8 mouse cellular contexts compared by ENCODE assay signal in genomic region chr16:33337681-33338080, GRCm38 (mm10). TPM values are rescaled to one million over a fixed set of nuclear protein-coding genes. Genes with fewer than 3 reads are reported as not detected.
DNase-seq lines count a peak whose midpoint lies in the region; ATAC-seq and TF ChIP-seq lines count a peak whose summit lies in the region.

No protein-coding gene starts in this region.

- no peak for ATAC-seq in cerebellum, adult (ENCODE audit: insufficient number of reproducible peaks, low FRiP score, low TSS enrichment)
- ATAC-seq in intestine, embryonic 14.5 days (replicated peaks; ENCODE audit: low FRiP score, low TSS enrichment, low read depth), result no peak
- ATAC-seq in intestine, embryonic 16.5 days, result no peak
- ATAC-seq in midbrain, postnatal 0 days (ENCODE audit: low FRiP score), result no peak
- no peak for ATAC-seq in midbrain, embryonic 16.5 days
- ATAC-seq in stomach, embryonic 16.5 days (ENCODE audit: insufficient read depth, low FRiP score), result no peak

- H3K4me2 ChIP-seq in intestine, embryonic 14.5 days (ENCODE audit: low read length), result peak overlapping the region; percentile 22
- no peak overlapping the region for H3K4me2 ChIP-seq in intestine, embryonic 16.5 days (ENCODE audit: low read depth, low read length)
- H3K4me2 ChIP-seq in midbrain, postnatal 0 days (ENCODE audit: low read depth, low read length, poor library complexity, severe bottlenecking), result 0 out of 2 replicates have a peak overlapping the region, but pooled peaks have one; percentile 12
- H3K4me2 ChIP-seq in midbrain, embryonic 16.5 days (ENCODE audit: low read length), result no peak overlapping the region
- peak overlapping the region; percentile 42 for H3K4me2 ChIP-seq in stomach, embryonic 16.5 days (ENCODE audit: low read depth, low read length)

- no peak for TF ChIP-seq CTCF in midbrain, postnatal 0 days (IDR thresholded peaks at IDR 0.05)

- H3K9ac ChIP-seq in intestine, embryonic 14.5 days (ENCODE audit: low read length), result no peak overlapping the region
- H3K9ac ChIP-seq in intestine, embryonic 16.5 days (ENCODE audit: low read depth, low read length), result no peak overlapping the region
- H3K9ac ChIP-seq in midbrain, postnatal 0 days (replicated peaks; ENCODE audit: low read length, poor library complexity, severe bottlenecking), result no peak overlapping the region
- no peak overlapping the region for H3K9ac ChIP-seq in midbrain, embryonic 16.5 days (ENCODE audit: low read depth, low read length)
- H3K9ac ChIP-seq in stomach, embryonic 16.5 days (ENCODE audit: low read length), result peak overlapping the region; percentile 52; the same call in 1 of the 2 replicates

- no peak overlapping the region for H3K4me3 ChIP-seq in intestine, embryonic 14.5 days (ENCODE audit: low read depth, low read length)
- H3K4me3 ChIP-seq in intestine, embryonic 16.5 days (ENCODE audit: low read length), result no peak overlapping the region
- no peak overlapping the region for H3K4me3 ChIP-seq in midbrain, postnatal 0 days (ENCODE audit: low read depth, low read length)
- H3K4me3 ChIP-seq in midbrain, embryonic 16.5 days (ENCODE audit: low read depth, low read length), result no peak overlapping the region
- H3K4me3 ChIP-seq in stomach, embryonic 16.5 days (replicated peaks; ENCODE audit: low read length), result peak overlapping the region; percentile 10

- H3K4me1 ChIP-seq in intestine, embryonic 14.5 days (replicated peaks; ENCODE audit: control insufficient read depth, insufficient read depth, low read length), result peaks cover 7% of the 10 kb centered on the region
- H3K4me1 ChIP-seq in intestine, embryonic 16.5 days (ENCODE audit: control insufficient read depth, insufficient read depth, low read length), result no peaks in the 10 kb centered on the region
- no peaks in the 10 kb centered on the region for H3K4me1 ChIP-seq in midbrain, postnatal 0 days (ENCODE audit: insufficient read depth, low read length)
- no peaks in the 10 kb centered on the region for H3K4me1 ChIP-seq in midbrain, embryonic 16.5 days (ENCODE audit: control insufficient read depth, insufficient read depth, low read length)
- H3K4me1 ChIP-seq in stomach, embryonic 16.5 days (ENCODE audit: control insufficient read depth, insufficient read depth, low read length), result peaks cover 12% of the 10 kb centered on the region; the same call in 1 of the 2 replicates

- DNase-seq in cerebellum, adult 11 months, result peak; percentile 13
- no peak for DNase-seq in intestine, embryonic 14.5 days (ENCODE audit: low spot score)
- DNase-seq in midbrain, postnatal 0 days (ENCODE audit: low spot score), result no peak
- DNase-seq in ovary, postnatal 36 days (ENCODE audit: low spot score), result no peak

- H3K27ac ChIP-seq in intestine, embryonic 14.5 days (ENCODE audit: low read depth), result no peak overlapping the region
- no peak overlapping the region for H3K27ac ChIP-seq in intestine, embryonic 16.5 days (ENCODE audit: low read length)
- no peak overlapping the region for H3K27ac ChIP-seq in midbrain, postnatal 0 days (ENCODE audit: low read depth, low read length)
- no peak overlapping the region for H3K27ac ChIP-seq in midbrain, embryonic 16.5 days (ENCODE audit: low read length)
- no peak overlapping the region for H3K27ac ChIP-seq in stomach, embryonic 16.5 days (ENCODE audit: low read length)

- H3K9me3 ChIP-seq in intestine, embryonic 14.5 days (ENCODE audit: control insufficient read depth, low read length), result no peaks in the 10 kb centered on the region
- no peaks in the 10 kb centered on the region for H3K9me3 ChIP-seq in intestine, embryonic 16.5 days (ENCODE audit: control insufficient read depth, low read length)
- H3K9me3 ChIP-seq in midbrain, postnatal 0 days (ENCODE audit: low read length), result no peaks in the 10 kb centered on the region
- no peaks in the 10 kb centered on the region for H3K9me3 ChIP-seq in midbrain, embryonic 16.5 days (replicated peaks; ENCODE audit: control insufficient read depth, low read length, poor library complexity, severe bottlenecking)
- no peaks in the 10 kb centered on the region for H3K9me3 ChIP-seq in stomach, embryonic 16.5 days (replicated peaks; ENCODE audit: control insufficient read depth, low read length)

- H3K27me3 ChIP-seq in intestine, embryonic 14.5 days (replicated peaks; ENCODE audit: control insufficient read depth, insufficient read depth, low read length), result no peaks in the 10 kb centered on the region
- H3K27me3 ChIP-seq in intestine, embryonic 16.5 days (replicated peaks; ENCODE audit: control insufficient read depth, insufficient read depth, low read length), result no peaks in the 10 kb centered on the region
- H3K27me3 ChIP-seq in midbrain, postnatal 0 days (ENCODE audit: insufficient read depth, low read length), result no peaks in the 10 kb centered on the region
- H3K27me3 ChIP-seq in midbrain, embryonic 16.5 days (ENCODE audit: control insufficient read depth, insufficient read depth, low read depth, low read length), result no peaks in the 10 kb centered on the region
- no peaks in the 10 kb centered on the region for H3K27me3 ChIP-seq in stomach, embryonic 16.5 days (ENCODE audit: control insufficient read depth, insufficient read depth, low read length)

- no peaks in the 10 kb centered on the region for H3K36me3 ChIP-seq in intestine, embryonic 14.5 days (ENCODE audit: control insufficient read depth, insufficient read depth, low read length)
- H3K36me3 ChIP-seq in intestine, embryonic 16.5 days (ENCODE audit: control insufficient read depth, insufficient read depth, low read length), result no peaks in the 10 kb centered on the region
- H3K36me3 ChIP-seq in midbrain, postnatal 0 days (ENCODE audit: insufficient read depth, low read length), result no peaks in the 10 kb centered on the region
- no peaks in the 10 kb centered on the region for H3K36me3 ChIP-seq in midbrain, embryonic 16.5 days (ENCODE audit: control insufficient read depth, insufficient read depth, low read length)
- no peaks in the 10 kb centered on the region for H3K36me3 ChIP-seq in stomach, embryonic 16.5 days (ENCODE audit: control insufficient read depth, insufficient read depth, low read length)

- 67% methylated on average over 10 of the region's 10 CpGs for WGBS in intestine, embryonic 14.5 days
- WGBS in intestine, embryonic 16.5 days, result 71% methylated on average over 10 of the region's 10 CpGs
- WGBS in midbrain, postnatal 0 days, result 84% methylated on average over 10 of the region's 10 CpGs
- WGBS in midbrain, embryonic 16.5 days, result 87% methylated on average over 10 of the region's 10 CpGs
- 66% methylated on average over 10 of the region's 10 CpGs for WGBS in stomach, embryonic 16.5 days

RNA-seq across cellular contexts. Expression of gene Zfp148, which starts 43.0 kb away (rescaled TPM):
- 47.3 and 52.5 TPM in 2 replicates for polyA plus RNA-seq in intestine, embryonic 14.5 days (2014; fragmentation: Nextera tagmentation; extraction: Ambion mirVana)
- polyA plus RNA-seq in intestine, embryonic 16.5 days (2015; fragmentation: Nextera tagmentation; extraction: Ambion mirVana), result 39.1 and 39.9 TPM in 2 replicates
- total RNA-seq in midbrain, postnatal 0 days (2014; rRNA removed), result 29.0 and 39.4 TPM in 2 replicates
- 39.1 and 44.2 TPM in 2 replicates for polyA plus RNA-seq in midbrain, postnatal 0 days (2015; fragmentation: Nextera tagmentation; extraction: Ambion mirVana)
- 50.4 and 57.1 TPM in 2 replicates for polyA plus RNA-seq in midbrain, embryonic 16.5 days (2015; fragmentation: Nextera tagmentation; extraction: Ambion mirVana)
- 48.2 and 49.9 TPM in 2 replicates for polyA plus RNA-seq in stomach, embryonic 16.5 days (2015; fragmentation: Nextera tagmentation; extraction: Ambion mirVana)

Comparison
In these comparisons a context has a peak if more than half of its experiments do, and no peak if none do; other contexts are left out.
1. H3K4me2 ChIP-seq: peak in intestine, embryonic 14.5 days (single experiment), midbrain, postnatal 0 days (single experiment) and stomach, embryonic 16.5 days (single experiment); none in intestine, embryonic 16.5 days (single experiment) and midbrain, embryonic 16.5 days (single experiment).